Mouse (Mus musculus) heart, adult 8-10 months (tissue): ENCODE data around the gene Slfn2. TPM values are rescaled to one million over a fixed set of nuclear protein-coding genes. Genes with fewer than 3 reads are reported as not detected.

Experiments
- DNase-seq: peaks from one replicate; pipeline ENCODE4 v3.0.0; 2022; ENCODE audit warnings: low spot score
- microRNA-seq: library from miRNA; unstranded; fragments of <30 nt; microRNA quantifications from one replicate; pipeline ENCODE4 v1.2.0, GENCODE M21; 2022
- total RNA-seq, 4 experiments: library from RNA; stranded (reverse); gene quantifications; 2 replicates each; pipeline ENCODE4 v1.2.4; 2022

Gene Slfn2
- total RNA-seq, 4 experiments from 2014 or later = 1.8 to 4.6 (median 2.3) TPM

GRCm38 (mm10) chr11:83070321-83070970, 5.5 kb downstream of the Slfn2 start:
- no peak for DNase-seq

GRCm38 (mm10) chr11:83077714-83078422, 13.0 kb downstream of the Slfn2 start:
- DNase-seq = peak; percentile 92

GRCm38 (mm10) chr11:83078423-83079140, 13.7 kb downstream of the Slfn2 start:
- no peak for DNase-seq

- no peak for DNase-seq
Observed at GRCm38 (mm10) chr11:83079487-83080199, 14.7 kb downstream of the Slfn2 start.

- DNase-seq = no peak
Observed at GRCm38 (mm10) chr11:83082741-83083473, 18.0 kb downstream of the Slfn2 start.

- no peak for DNase-seq
Observed at GRCm38 (mm10) chr11:83084161-83084560, 19.2 kb downstream of the Slfn2 start.

- DNase-seq = no peak
Observed at GRCm38 (mm10) chr11:83084761-83085160, 19.8 kb downstream of the Slfn2 start.

- DNase-seq = peak; percentile 40
Observed at GRCm38 (mm10) chr11:83115138-83115537, 50.2 kb downstream of the Slfn2 start.

GRCm38 (mm10) chr11:83116597-83117227, 51.8 kb downstream of the Slfn2 start, which contains the start of gene Slfn1:
Gene Slfn1, plus strand, starts transcription at chr11:83116849.
- DNase-seq = no peak

- DNase-seq = no peak
Observed at GRCm38 (mm10) chr11:83118056-83118455, 53.1 kb downstream of the Slfn2 start.

Small RNA genes lying within 50 kb of the gene (microRNA-seq; reads per million reads assigned to microRNA genes)
- gene Gm27598 = not detected

Other genes starting within 250 kb of the Slfn2 start
- 1 to 10 TPM; 3.8 to 4.7 (median 4.7) TPM for gene Rffl, start 193.9 kb upstream of the Slfn2 start, total RNA-seq
- gene Rad51d, start 174.5 kb upstream of the Slfn2 start, total RNA-seq = 10 to 100 TPM in 2 of 4 experiments, 1 to 10 TPM in 2; 7.8 to 10.9 (median 9.9) TPM
- gene Fndc8, start 173.0 kb upstream of the Slfn2 start, total RNA-seq = not detected
- gene Nle1, start 156.7 kb upstream of the Slfn2 start, total RNA-seq = 10 to 100 TPM in 2 of 4 experiments, 1 to 10 TPM in 2; 7.0 to 13.0 (median 9.7) TPM
- 100 to 1,000 TPM; 170 to 223 (median 177) TPM for gene Unc45b, start 154.6 kb upstream of the Slfn2 start, total RNA-seq
- 10 to 100 TPM; 43.9 to 65.9 (median 55.1) TPM for gene Slfn5, start 113.8 kb upstream of the Slfn2 start, total RNA-seq
- under 1 TPM; 0.56 to 0.72 (median 0.62) TPM for gene Slfn9, start 73.3 kb upstream of the Slfn2 start, total RNA-seq
- gene Slfn8, start 44.3 kb upstream of the Slfn2 start, total RNA-seq = under 1 TPM; 0.43 to 0.76 (median 0.67) TPM
- under 1 TPM in 3 of 4 experiments, not detected in 1; 0.12 to 0.66 (median 0.14) TPM for gene Slfn1, start 51.7 kb downstream of the Slfn2 start, total RNA-seq
- under 1 TPM; 0.08 to 0.72 (median 0.09) TPM for gene Slfn4, start 110.1 kb downstream of the Slfn2 start, total RNA-seq
- gene Slfn3, start 126.2 kb downstream of the Slfn2 start, total RNA-seq = 1 to 10 TPM; 1.9 to 2.8 (median 2.2) TPM
- not detected for gene Slfn14, start 221.6 kb downstream of the Slfn2 start, total RNA-seq
- 10 to 100 TPM; 34.1 to 46.5 (median 36.9) TPM for gene Ap2b1, start 233.9 kb downstream of the Slfn2 start, total RNA-seq
- gene Pex12, start 237.5 kb downstream of the Slfn2 start, total RNA-seq = 10 to 100 TPM in 2 of 4 experiments, 1 to 10 TPM in 2; 8.8 to 13.9 (median 9.7) TPM